Mouse (Mus musculus): ENCODE data around the gene Ifitm5.
A peak's percentile ranks its signal among the peaks of the same experiment; 100 is the strongest.
"Not testable (repeated sequence)": the region's sequence is repeated elsewhere in the genome, so short reads cannot be mapped to it uniquely, and the experiment has no call there.

Ifitm5 gene

DNA sequence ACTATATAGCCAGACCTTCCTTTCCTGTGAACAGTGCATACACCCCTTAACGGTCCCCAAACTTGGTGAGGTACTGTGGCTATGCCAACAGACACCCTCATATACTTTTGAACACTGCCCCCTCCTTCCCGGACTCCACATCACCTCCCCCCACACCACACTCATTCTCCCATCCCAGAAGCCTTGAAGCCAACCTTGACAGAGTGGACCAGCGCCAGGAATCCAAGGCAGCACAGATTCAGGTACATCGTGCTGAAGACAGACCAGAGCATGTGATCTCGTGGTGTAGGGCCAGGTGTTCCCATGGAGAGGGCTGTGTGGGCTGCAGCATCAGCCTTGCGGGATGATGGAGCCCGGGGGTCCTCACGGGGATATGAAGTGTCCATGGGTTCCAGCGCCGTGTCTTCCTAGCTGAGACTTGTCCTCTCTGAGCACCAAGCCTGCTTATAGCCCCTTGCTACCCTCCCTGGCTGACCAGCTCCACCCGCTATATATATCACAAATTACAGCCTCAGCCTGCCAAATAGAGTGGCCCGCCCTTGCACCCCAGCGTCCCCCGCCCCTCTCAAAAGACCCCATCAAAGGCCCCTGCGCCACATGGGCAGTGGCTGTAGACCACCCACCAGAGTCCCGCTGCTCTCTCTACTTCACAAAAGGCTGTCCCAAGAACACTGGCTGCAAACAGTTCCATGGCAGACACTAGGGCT is at the start of gene Ifitm5:
Ifitm5 (minus strand) TSS at position 468 of the 707 bp plus-strand sequence.
- DNase-seq (ENCODE audit: low read depth, low spot score), result no peak

DNA sequence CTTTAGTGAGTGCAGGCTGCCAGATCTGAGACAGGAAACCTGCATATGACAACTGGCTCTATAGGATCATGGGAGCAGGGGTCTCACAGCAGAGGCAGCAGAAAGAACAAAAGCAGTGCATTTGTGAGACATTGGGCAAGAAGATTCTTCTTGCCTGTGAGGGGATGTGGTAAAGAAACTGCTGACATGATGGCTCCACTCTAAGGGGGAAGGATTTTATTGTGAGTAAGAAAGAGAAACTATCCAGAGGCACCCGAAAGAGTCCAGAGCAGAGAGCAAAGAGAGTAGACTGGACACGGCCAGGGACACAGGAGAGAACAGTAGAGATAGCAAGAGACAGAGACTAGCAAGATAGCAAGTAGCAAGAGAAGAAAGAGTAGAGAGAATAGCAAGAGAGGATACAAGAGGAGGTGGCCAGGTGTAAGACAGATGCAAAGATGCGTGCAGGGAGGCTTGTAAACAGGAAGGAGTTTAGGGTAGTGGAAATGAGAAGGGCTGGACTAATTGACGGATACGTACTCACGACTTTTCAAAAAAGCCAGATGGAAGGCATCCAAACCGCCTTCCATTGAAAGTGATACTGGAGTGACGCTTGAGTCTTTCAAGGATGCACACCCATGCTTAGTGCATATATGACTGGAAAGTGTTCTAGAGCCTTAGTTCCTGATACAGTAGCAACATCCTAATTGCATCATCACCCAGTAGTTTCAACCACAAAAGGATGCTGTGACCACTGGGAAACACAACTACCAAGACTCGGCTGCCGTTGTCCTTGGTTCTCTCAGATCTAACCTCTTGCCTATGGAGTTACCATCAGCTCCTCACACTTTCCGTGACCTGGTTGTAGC is 49.0 kb upstream of the Ifitm5 start:
- DNase-seq (ENCODE audit: low read depth, low spot score), result no peak

DNA sequence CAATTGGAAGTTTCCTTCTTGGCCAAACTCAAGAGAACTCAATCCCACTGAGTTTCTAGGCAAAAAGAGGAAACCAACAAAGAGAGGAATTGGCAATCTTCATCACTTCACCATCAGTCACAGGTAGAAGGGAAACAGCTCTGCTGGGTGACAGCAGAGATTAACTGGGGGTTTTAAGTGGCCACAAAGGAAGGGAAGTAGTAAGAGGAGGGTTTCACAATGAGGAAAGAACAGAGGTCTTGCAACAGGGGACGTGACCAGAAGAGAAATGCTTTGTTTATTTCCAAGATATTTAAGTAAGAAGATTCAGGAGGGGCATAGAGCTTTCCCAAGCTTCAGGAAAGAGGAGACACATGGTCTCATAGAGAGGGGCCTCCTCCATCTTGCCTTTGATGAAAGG is 47.7 kb upstream of the Ifitm5 start:
- DNase-seq (ENCODE audit: low read depth, low spot score), result no peak

DNA sequence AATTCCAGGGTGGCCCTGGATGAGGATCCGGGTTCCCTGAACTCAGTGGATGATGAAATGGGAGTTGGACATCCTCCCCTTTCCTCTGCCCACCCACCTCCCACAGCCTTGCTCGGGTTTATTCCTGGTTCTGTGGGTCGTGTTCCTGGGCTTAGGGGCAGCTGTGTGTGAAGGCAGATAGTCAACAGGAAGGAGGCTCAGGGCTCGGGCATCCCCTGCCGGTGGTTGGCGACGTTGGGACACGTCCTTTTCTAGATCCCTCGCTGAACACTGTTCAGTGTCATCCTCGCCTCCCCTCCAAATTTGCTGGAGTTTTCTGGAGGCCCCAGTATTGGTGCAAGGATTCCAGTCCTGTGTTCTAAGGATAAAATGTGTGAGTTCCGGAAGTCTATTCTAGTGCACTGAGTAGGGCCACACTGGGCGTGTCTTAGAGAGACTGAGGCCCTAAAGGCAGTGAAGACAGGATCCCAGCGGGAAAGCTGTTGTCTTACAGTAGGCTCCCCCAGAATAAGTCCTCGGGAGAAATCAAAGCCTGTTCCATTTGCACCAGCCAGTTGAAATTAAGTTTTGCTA is 41.1 kb upstream of the Ifitm5 start:
- DNase-seq (ENCODE audit: low read depth, low spot score), result no peak

DNA sequence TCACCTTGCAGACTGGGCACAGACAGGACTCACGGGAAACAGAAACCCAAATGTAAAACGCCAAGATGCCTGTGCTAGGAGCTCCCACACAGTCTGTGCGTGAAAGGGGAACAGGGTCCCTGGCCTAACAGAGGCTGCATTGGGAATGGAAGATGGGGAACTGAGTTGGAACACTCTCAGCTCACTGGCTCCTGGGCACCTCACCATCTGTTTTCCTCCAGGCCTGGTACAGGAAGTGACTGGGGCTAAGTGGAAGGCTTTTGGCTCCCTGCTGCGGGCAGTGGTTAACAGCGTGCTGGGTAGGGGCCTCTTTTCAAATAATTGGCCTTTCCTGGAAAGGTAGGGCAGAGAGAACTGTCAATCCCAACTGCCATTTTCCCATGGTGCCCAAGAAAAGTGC is 40.5 kb upstream of the Ifitm5 start:
- DNase-seq (ENCODE audit: low read depth, low spot score), result no peak

DNA sequence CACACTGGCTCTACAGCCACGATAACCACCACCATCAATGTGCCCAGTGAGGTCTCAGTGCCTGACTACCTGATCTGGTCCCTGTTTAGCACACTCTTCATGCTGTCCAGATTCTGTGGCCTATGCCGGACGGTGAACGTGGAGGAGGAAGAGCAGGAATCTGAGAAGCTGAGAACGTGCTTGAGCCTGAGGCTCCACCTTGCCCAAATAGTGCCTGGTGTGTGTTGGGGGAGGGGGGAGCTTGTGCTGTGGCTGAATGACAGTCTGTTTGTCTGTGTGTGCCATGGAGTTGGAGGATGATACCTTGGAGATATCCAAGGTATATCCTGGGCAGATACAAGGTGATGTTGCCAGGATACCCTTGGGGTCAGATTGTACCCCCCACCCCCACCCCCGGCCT is 40.1 kb upstream of the Ifitm5 start:
- no peak for DNase-seq (ENCODE audit: low read depth, low spot score)

DNA sequence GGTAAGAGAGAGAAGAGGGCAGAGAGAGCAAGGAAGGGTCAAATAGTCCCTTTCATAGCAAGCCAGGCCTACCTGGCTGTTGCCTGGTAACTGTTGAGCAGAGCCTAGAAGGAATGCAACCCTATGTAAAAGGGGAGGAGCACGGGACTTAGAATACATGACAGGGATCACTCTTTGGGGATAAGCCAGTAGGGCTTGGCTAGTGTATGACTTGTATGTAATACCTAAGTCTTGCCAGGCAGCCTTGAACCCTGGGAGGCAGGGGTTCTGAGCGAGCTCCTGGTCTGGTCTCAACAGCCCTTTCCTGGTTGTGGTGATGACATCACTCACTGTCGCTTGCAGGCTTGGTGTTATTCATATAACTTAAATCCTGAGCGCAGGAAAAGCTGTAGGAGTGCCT is 38.9 kb upstream of the Ifitm5 start:
- DNase-seq (ENCODE audit: low read depth, low spot score), result no peak

DNA sequence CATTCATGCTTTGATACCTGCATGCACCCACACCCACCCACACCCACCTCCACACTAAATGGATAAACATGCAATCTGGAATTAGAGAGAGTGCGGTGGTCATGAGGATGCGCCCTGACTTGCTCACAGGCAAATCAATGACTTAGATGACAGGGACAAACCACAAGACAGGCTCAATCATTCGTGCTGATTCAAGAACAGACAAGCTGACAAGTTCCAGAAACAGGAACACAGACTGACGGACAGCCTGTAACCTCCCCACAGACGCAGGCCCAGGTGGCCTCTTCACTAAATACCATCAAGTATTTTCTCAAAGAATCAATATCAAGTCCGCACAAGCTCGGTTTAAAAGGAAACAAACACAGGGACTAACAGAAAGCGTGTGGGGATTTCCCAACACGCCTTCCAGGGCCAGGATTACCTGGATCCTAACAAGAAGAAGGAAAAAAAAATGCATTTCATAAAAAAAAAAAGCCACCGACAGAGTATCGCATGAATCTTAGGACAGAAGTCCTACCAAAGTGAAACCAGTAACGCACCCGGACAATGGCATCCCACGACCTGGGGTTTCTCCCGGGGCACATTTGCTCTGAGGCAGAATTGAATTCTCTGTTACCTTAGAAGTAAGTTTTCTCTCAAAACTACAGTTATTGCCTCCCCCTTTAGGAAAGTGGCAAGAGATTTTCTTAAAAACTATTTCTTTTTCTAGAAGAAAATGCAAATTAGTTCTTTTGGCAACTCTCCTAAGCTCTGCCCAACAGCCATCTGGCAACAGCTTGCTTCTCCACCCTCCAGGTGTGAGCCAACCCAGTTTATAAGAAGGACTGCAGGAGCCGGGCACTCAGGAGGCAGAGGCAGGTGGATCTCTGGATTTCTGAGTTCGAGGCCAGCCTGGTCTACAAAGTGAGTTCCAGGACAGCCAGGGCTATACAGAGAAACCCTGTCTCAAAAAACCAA is 37.4 kb upstream of the Ifitm5 start:
- no peak for DNase-seq (ENCODE audit: low read depth, low spot score)

DNA sequence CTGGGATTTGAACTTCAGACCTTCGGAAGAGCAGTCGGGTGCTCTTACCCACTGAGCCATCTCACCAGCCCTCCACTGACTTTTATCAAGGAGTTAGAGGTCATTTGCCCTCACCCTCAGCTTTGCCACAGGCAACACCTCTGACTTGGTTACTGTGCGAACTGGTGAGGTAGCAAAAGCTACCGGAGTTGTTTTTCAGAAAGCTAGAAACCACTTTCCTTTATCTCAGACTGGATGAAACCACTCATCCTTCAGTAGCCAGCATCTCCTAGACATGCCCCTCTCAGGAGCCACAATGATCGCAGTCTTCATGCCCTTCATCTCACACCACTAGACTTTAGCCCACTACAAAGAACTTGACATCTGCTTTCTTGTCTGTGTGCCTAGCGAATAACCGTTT is 32.9 kb upstream of the Ifitm5 start:
- no peak for DNase-seq (ENCODE audit: low read depth, low spot score)

DNA sequence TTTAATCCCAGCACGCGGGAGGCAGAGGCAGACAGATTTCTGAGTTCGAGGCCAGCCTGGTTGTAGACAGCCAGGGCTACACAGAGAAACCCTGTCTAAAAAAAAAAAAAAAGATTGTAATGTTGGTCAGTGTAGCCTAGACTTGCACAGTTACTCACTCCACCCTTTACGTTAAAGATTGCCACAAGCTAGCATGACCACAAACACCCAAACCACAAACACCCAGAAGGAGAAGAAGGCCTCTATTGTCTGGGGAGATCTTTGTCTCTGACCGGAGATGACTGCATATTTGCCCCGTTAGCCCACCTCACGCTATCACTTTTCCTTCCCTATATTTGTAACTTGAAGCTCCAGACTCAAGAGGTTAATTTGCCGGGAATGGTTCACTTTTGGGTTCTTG is 31.6 kb upstream of the Ifitm5 start:
- no peak for DNase-seq (ENCODE audit: low read depth, low spot score)

DNA sequence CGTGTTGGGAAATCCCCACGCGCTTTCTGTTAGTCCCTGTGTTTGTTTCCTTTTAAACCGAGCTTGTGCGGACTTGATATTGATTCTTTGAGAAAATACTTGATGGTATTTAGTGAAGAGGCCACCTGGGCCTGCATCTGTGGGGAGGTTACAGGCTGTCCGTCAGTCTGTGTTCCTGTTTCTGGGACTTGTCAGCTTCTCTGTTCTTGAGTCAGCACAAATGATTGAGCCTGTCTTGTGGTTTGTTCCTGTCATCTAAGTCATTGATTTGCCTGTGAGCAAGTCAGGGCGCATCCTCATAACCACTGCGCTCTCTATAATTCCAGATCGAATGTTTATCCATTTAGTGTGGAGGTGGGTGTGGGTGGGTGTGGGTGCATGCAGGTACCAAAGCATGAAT is 26.6 kb upstream of the Ifitm5 start:
- not testable (repeated sequence) for DNase-seq (ENCODE audit: low read depth, low spot score)

DNA sequence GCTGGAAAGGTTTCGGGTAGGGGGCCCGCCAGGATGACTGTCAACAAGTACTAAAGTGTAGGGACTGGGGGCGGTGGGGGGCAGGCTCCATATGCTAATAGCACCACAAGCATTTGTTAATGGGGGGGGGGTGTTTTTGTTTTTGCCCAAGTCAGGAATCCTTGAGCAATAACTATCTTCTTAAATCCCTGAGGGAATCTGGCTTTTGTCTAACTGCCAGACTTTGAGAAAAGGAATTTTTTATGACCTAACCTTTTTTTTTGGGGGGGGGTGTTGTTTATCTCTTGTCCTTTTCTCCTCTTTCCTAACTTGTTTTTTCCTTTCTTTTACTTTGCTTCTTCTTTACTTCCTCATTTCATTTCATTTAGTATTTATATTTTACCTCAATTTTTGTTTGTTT is 25.4 kb upstream of the Ifitm5 start:
- DNase-seq (ENCODE audit: low read depth, low spot score), result no peak

DNA sequence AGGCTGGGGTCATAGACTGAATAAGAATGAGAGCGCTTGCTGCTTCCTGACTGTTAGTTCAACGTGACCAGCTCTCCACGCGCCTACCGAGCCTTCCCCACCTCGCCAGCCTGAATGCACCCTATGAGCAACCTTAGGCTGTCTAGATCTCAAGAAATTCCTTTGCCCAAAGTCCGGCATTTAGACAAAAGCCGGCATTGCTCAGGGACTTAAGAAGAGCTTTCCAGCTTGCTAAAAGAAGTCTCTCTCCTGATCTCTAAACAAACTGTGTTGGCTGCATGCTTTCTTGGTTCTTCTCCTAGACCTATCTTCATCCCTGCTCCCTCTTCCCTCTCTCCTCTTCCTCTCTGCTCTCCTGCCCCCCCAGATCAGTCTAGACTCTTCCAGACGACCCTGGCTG is 24.8 kb upstream of the Ifitm5 start:
- DNase-seq (ENCODE audit: low read depth, low spot score), result no peak

DNA sequence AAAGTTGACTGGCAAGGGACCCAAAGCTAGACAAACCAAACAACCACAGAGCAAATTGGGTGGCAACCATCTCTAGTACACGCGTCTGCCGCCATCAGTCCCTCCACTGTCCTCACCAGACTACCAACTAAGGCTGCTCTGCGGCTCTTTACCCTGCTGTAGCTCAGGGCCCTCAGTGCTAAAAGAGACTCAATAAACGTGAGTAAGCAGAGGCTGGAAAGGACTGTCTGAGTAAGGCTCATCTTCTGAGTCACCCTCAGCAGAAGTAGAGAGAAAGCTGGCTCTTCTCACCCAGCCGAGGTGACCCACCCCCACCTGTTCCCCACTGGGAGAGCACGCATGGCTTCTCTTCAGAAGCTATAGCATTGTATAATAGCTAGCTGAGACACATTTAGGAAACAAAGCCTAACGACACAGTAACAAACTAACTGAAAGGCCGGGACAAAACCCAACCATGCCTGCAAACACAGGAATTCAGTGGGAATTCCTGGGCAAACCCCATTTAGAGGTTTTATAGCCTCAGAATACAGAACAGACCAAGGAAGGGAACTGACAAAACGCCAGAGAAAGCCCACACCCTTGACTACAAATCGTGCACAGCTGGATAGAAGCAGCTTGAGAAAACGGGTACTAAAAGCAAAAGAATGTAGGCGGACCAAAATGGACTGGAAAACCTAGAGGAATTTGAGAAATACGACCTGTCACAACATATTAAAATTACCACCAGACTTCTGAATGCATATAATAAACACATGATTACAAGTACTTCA is 23.5 kb upstream of the Ifitm5 start:
- no peak for DNase-seq (ENCODE audit: low read depth, low spot score)

DNA sequence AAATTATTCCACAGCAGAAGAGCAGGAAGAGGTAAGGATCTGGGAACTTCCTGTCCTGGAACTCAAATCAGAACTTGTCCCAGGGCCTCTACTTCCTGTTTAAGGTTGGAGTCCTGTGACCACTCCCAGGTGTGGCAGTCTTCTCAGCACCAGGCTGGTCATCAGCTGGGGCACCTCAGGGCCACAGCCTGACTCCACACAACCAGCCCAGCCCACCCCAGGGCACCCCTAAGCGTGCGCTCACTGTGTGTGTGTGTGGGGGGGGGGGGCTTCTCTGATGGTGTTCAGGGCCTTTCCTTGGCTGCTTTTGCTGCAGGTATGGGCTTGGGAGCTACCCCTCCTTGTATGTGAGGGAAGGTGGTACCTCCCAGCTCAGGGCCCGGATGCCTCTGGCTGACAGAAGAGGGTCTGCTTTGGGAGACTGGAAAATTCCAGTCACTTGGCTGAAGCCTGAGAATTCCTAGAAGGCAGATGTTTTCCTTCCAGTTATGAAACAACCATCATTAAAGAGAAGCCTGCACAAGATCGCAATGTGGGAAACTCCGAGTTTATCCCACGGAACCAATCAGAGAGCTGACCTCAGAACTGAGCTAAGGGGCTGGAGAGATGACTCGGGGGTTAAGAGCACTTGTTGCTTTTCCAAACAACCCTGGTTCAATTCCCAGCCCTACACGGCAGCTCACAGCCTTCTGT is 21.5 kb upstream of the Ifitm5 start:
- DNase-seq (ENCODE audit: low read depth, low spot score), result no peak

DNA sequence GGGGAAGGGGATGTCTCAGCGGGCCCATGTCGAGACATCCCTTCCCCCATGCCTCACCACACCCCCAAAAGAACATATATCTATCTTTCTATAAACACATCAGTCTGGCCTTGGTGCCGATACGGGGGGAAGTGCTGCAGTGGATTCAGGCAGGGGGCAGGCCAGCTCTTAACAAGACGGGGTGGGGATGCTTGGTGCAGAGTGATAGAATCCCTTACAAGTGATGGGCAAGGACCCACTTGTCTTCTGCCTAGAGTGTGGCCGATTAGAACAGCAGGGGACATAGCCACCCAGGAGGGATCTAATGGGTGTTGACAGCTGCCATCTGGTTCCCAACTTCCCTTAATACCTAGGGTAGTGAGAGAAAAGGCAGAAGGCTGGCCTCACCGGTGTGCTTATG is 20.8 kb upstream of the Ifitm5 start:
- DNase-seq (ENCODE audit: low read depth, low spot score), result no peak

DNA sequence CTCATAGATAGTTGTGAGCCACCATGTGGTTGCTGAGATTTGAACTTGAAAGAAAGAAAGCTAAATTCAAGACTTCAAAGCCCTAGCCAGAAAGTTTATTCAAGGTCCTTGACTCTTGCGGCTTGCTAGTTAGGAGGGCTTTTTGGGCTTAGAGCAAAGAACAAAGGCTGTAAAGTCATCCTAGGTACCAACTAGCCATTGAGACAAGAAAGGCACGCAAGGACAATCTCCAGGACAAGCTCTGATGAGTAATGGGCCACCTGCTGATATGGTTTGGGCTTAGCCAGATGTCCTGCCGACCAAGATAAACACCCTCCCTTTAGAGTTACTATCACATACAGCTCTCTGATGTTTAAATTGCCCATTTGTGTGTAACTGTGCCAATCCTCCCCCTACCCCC is 18.6 kb upstream of the Ifitm5 start:
- not testable (repeated sequence) for DNase-seq (ENCODE audit: low read depth, low spot score)

DNA sequence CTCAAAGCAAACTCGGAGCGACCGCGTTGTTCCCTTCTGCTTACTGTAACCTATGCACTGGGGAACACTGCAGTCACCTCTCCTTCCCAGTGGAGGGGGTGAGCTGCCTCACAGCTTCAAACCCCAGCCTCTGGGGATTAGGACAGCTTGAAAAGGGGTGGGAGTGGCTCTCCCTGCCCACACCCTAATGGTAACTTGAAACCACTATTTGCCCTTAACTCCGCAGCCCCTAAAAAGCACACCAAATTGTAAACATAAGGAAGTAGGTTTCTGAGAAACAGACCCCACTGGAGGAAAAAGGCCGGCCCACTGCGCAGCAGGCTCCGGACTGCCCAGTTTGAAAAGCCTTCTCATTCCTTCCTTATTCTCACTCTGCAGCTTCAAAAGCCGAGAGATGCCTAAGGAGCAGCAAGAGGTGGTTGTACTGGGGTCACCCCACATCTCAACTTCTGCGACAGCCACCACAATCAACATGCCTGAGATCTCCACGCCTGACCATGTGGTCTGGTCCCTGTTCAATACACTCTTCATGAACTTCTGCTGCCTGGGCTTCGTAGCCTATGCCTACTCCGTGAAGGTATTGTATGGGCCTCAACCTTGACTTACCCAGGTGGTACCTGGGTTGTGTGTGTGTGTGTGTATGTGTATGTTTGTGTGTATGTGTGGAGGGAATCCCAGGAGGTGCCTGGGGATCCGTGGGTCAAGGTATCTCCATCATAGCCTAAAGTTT is 17.9 kb upstream of the Ifitm5 start:
- peak; percentile 69 for DNase-seq (ENCODE audit: low read depth, low spot score)

DNA sequence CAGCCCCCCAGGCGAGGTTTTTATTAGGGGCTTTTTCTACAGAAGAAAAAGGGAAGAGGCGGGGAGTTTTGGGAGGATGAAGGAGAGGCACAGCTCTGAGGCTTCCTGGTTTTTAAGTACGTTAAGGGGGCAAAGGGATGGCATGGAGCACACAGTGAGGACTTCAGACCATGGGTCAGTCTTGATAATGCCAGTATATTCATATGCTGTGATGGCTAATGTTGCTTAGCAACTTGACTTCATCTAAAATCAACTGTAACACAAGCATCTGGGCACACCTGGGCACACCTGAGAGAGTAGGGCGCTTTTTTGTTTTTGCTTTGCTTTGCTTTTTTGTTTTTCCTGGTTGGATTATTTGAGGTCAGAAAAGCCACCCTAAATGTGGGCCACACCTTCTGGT is 16.8 kb upstream of the Ifitm5 start, which contains the start of gene Ifitm1:
Ifitm1 (plus strand) TSS at position 301 of the 400 bp plus-strand sequence.
- DNase-seq (ENCODE audit: low read depth, low spot score), result no peak

DNA sequence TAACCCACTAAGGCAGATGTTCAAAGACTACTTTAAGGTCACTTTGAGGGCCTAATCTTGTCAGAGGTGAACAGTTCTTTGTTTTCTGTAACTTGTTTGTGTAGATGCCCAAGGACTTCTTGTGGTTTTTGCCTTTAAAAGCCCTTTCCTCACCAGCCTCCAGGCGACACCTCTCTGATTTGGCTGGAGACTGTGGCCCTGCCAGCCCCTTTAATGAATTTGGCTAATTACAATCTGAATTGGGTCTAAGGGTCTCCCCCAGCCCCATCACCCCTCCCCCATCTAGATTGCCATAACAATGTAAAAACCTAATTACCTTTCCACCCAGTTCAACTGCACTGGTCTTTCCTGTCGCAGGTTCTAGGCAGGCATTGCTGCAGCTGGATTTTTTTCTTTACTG is 12.6 kb upstream of the Ifitm5 start:
- no peak for DNase-seq (ENCODE audit: low read depth, low spot score)

All from forelimb bud, embryonic 11.5 days (tissue).